Mouse (Mus musculus) brain, embryonic 18.5 days (tissue): ENCODE measurements around the gene Trim34a.
"Not testable (repeated sequence)": the region's sequence is repeated elsewhere in the genome, so short reads cannot be mapped to it uniquely, and the experiment has no call there.

Experiments used
- DNase-seq: peaks from one replicate; pipeline ENCODE4 v3.0.0-alpha.2; 2012; ENCODE audit warnings: low read depth, low spot score

The Trim34a gene

GRCm38 (mm10) chr7:104244287-104245181, at the start of gene Trim34a:
Gene Trim34a, plus strand, starts transcription at chr7:104244457.
- DNase-seq, result peak; percentile 3

- no peak for DNase-seq
Measured at GRCm38 (mm10) chr7:104195885-104196284, 48.4 kb upstream of the Trim34a start, which contains the start of gene Olfr649. Gene Olfr649, minus strand, starts transcription at chr7:104195985.

DNA sequence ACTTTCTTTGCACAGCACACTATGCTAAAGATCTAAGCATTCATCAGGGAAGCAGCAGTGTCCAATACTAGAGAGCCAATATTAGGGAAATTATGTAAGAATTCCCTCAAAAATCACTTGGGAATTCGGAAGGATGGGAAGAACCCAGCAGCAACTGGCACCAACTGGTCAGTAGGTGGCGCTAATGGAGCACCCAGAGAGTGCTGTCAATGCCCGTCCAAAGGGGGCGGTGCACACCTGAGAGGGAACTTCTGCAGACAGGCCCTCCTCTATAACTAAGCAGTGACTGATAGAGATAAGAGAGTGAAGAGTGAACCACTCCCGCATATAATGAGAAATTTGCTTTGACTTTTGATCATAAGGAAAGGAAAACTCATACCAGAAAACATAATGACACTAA, 44.4 kb upstream of the Trim34a start:
- no peak for DNase-seq

GRCm38 (mm10) chr7:104206197-104206596, 38.1 kb upstream of the Trim34a start:
- no peak for DNase-seq

GRCm38 (mm10) chr7:104216011-104216535, 28.2 kb upstream of the Trim34a start:
- no peak for DNase-seq

DNA sequence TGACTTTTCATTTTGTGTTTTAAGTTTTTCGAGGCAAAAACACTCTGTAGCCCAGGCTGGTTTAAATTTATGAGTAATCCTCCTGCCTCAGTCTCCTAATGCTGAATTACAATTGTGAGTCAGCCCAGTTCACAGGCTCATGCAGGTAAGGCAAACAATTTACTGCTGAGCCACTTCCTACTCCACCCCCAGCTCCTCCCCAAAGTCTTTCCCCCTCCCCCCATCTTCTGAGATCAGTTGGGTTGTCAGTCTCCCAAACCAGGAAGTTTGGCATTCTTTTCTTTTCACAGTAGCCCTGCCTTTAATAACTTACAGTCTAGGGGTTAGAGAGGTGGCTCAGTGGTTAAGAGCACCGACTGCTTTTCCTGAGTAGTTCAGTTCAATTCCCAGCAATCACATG, 26.4 kb upstream of the Trim34a start:
- no peak for DNase-seq

GRCm38 (mm10) chr7:104218701-104219569, 25.3 kb upstream of the Trim34a start, which contains the start of gene Trim6:
Gene Trim6, plus strand, starts transcription at chr7:104218793.
- DNase-seq, result no peak

GRCm38 (mm10) chr7:104231203-104231602, 13.1 kb upstream of the Trim34a start:
- DNase-seq, result no peak

- DNase-seq, result no peak
Measured at GRCm38 (mm10) chr7:104240857-104241256, 3.4 kb upstream of the Trim34a start.

DNA sequence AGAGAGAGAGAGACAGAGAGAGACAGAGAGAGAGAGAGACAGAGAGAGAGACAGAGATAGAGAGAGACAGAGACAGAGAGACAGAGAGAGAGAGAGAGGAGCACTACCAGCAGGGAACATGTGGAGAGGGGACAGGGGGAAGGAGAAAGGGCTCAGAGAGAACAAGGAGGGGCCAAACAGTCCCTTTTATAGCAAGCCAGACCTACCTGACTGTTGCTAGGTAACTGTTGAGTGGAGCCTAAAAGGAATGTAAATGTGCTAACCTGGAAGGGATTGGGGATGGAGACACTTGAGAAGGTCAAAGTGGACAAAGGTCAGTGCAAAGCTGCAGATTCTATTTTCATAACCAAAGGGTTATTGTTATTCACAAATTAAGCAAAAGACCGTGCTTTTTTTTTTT, 641 bp upstream of the Trim34a start:
- DNase-seq, result no peak

GRCm38 (mm10) chr7:104260380-104260779, 16.1 kb downstream of the Trim34a start:
- DNase-seq, result not testable (repeated sequence)

DNA sequence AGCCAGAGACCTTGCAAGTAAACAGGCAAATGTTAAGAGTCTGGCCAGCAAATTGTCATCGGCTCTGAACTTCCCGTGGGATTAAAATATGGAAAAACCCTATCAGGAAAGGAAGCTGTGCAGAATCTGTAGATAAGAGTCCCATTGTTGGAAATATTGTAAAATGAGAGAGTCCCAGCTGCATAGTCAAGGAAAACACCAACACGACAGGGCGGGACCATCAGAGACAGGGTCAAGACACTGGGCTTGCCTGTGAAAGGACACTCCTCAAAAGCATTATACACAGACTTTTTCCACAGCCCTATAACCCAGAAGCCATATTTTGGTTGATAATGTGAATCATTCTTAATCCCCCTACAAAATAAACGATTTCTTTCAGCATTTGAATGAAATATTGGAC, 21.1 kb downstream of the Trim34a start:
- DNase-seq, result not testable (repeated sequence)

GRCm38 (mm10) chr7:104279361-104279760, 35.1 kb downstream of the Trim34a start:
- DNase-seq, result not testable (repeated sequence)

GRCm38 (mm10) chr7:104287576-104288443, 43.6 kb downstream of the Trim34a start, which contains the start of gene Trim5:
Gene Trim5, minus strand, starts transcription at chr7:104288094.
- not testable (repeated sequence) for DNase-seq

- DNase-seq, result no peak
Measured at GRCm38 (mm10) chr7:104290641-104291040, 46.4 kb downstream of the Trim34a start.

- DNase-seq, result no peak
Measured at GRCm38 (mm10) chr7:104291638-104292400, 47.6 kb downstream of the Trim34a start.
